Mouse (Mus musculus) retina, postnatal 7 days (tissue): ENCODE results near the gene Kcne4.

ENCODE experiments used
- DNase-seq: peaks from one replicate; pipeline ENCODE4 v3.0.0-alpha.2; 2012; ENCODE audit warnings: low read depth, low spot score

Kcne4 gene

DNA sequence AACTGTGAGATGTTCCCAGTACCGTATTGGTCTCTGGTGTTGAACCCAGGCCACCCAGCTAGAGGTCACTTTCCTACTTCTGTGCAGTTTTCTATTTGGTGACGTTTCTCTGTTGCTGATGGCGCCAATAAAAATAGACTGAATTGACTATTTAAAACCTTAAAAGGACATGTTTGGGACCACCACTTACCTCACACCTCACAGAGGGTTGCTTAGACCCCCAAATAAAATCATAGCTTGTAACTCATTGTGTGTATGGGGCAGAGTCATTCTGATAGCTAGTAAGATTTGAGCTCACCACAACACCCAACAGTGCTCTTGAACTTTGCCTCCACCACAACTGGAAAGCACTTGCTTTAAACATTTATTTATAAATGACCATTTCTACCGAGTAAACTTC is 43.0 kb downstream of the Kcne4 start:
- DNase-seq = no peak

DNA sequence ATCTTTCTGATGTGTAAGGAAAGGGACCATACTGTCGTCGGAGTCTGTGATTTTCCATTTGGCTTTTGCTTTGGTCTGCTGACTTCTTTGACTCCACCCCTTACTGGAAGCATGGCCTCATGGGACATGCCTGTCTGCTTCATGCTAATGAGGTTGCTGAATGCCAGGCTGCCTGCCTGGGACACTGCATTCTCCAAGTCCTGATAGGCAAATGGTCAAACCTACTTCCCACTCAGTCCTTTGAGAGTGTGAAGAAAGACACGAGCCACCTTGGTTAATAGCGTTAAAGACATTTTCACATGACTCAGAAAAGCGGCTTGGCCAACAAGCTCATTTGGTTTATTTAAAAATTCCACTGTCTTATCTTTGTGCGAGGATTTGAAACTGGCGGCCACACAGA is 43.5 kb downstream of the Kcne4 start:
- no peak for DNase-seq

DNA sequence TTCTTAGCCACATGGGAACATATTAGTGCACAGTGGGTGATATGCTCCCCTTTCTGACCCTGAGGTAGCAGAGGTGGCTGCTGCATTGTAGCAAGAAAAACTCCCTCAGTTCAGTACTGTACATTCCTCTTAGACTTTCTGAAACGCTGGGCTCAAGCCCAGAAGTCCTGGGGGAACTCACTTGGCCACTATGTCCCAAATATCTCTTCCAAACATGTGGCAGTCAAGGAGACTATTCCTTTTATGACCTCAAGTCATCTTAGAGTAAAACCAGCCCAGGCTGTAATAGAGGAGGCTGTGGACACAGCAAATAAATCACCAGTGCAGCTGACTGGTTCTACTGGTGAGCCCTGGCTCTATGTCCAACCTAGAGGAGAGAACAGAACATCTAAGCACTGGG is 45.7 kb downstream of the Kcne4 start:
- no peak for DNase-seq

DNA sequence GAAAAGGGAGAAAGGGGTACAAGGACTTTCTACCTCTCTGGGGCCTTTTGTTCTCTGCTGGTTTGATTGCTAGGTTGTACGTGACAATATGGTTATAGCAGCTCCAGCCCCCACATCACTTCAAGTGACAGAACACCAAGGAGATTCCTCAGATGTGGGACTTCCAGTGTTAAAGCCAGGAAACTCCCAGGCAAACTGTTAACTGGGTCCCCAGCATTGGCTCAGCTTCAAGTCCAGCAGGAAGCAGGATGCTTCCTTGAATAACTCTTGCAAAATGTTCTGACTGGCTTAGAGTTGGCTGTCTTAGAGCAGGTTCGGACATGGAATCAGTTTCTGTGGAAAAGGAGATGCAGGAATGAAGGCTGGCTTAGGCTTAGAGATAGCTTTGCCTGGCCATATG is 47.3 kb downstream of the Kcne4 start:
- no peak for DNase-seq

DNA sequence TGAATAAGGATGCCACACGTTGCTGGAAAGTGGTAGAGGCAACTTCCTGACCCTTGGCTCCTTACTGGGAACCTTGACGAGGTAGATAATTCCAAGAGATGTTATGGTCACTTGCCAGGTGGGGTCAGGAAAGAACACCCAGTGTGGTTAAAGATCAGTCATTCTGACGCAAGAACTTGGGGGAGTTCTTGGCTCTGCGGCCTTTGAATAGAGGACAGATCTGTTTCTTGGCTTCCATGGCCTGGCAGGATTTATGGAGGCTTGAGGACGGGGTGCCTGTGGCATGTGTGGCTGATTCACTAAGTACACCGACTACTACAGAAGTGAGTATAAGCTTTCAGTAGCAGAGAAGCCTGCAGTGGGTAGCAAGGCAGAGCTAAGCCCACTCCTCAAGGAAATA is 47.8 kb downstream of the Kcne4 start:
- DNase-seq = no peak

DNA sequence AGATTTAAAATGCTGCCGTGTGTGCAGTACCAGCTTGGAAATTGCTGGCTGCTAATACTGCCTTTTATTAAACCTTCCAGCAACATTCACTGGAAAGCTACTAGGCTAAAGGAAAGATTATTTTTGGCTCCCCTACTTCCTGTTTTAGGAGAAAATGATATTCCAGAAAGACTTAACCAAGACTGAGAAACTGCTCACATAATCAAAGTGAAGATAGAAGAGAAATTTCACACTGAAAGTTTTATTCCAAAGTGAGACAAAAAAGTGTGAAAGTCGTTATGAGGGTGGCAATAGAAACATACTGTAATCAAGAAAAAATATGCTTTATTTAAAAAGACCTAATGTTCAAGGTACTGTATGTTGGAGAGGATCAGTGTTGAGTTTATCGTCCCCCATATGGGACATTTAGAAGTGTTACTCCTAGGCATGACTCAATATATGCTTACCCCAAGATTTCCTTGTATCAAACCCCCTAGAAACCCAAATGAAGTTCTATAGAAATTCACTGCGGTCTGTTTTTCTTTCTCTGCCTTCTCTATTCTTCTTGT is 48.3 kb downstream of the Kcne4 start:
- DNase-seq = no peak

DNA sequence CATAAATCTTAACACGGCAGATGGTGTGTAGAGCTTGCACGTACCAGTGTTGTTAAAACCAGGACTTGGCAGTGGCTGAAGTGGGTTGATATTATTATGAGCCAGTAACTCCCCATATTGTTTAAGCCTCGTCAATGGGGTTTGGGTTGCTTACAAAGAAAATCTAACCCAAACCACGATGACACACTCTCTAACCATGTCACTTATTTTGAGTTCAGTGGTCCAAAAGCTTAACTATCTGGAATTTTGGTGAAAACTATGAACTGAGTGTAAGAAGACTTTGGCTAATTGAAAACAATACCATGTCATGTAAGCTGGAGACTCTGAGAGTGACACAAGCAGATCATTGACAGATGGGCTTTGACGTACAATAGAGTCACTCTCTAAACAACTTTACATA is 49.4 kb downstream of the Kcne4 start:
- DNase-seq = no peak

DNA sequence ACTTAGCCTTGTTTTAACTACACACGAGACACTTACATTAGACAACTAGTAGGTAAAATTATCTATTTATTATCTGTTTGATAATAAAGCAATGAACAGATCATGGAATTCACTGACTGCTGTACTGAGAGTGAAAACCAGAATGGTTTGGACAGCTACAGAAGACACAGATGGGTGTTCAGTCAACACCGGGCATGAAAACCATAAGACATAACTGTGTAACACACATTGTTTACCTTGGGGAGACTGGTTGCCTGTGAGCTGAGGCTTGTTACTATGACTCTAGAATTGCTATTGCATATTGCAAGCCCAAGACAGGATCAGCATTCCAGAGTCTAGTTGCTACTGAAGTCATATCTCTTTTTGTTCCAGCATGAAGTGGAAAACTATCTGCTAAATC is 49.9 kb downstream of the Kcne4 start:
- DNase-seq = no peak
